Mouse (Mus musculus): Measurements from ENCODE around the gene Smarcd3.

DNA sequence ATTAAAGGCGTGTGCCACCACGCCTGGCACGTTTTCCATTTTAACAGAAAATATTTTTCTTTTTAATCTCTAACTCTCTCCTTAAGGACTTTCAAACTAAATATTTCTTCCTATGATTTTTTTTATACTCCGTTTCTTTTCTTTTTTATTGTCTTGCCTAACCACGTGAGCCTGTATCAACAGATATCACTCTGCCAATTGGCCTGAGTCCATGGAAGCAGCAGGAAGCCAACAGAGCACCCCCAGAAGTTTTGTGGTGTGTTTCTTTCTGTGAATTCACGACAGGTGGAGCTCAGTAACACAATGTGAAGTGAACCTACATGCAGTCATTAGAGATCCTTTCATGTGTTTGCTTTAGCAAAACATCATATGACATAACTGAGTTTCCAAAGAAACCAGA lies 37.2 kb upstream of the Smarcd3 start:
- TF ChIP-seq POLR2A (IDR thresholded peaks at IDR 0.05; ENCODE audit: control insufficient read depth, low read depth, low read length): no peak
- TF ChIP-seq CTCF (IDR thresholded peaks at IDR 0.05; ENCODE audit: control insufficient read depth, insufficient read depth, insufficient replicate concordance, low read depth, low read length): no peak

Data from testis, adult 2 months (tissue).